Mouse (Mus musculus) cerebellum, postnatal 4 days (tissue): ENCODE data around the gene Fam173b.
A peak's percentile ranks its signal among the peaks of the same experiment; 100 is the strongest.

ENCODE experiments used
- DNase-seq, 2 experiments: peaks; one replicate each; pipeline ENCODE4 v3.0.0; 2022; ENCODE audit warnings: low spot score in 2 of 2, mixed read lengths in 1 of 2

The Fam173b gene

GRCm38 (mm10) chr15:31586519-31586918 lies 15.1 kb upstream of the Fam173b start:
- peak; percentile 80 to 90 for DNase-seq

- DNase-seq, result no peak
Measured at GRCm38 (mm10) chr15:31587789-31588188, 13.9 kb upstream of the Fam173b start.

- no peak for DNase-seq
Measured at GRCm38 (mm10) chr15:31588989-31589640, 12.5 kb upstream of the Fam173b start.

- no peak for DNase-seq
Measured at GRCm38 (mm10) chr15:31590176-31590575, 11.5 kb upstream of the Fam173b start.

GRCm38 (mm10) chr15:31592531-31592930 lies 9.1 kb upstream of the Fam173b start:
- no peak for DNase-seq

- no peak for DNase-seq
Measured at GRCm38 (mm10) chr15:31594260-31594659, 7.4 kb upstream of the Fam173b start.

GRCm38 (mm10) chr15:31595651-31596050 lies 6.0 kb upstream of the Fam173b start:
- DNase-seq, result no peak

- no peak for DNase-seq
Measured at GRCm38 (mm10) chr15:31599834-31600233, 1.8 kb upstream of the Fam173b start.

GRCm38 (mm10) chr15:31601279-31601645 lies 390 bp upstream of the Fam173b start:
- no peak for DNase-seq

- DNase-seq, result peak in 1 of 2 experiments; percentile 67
Measured at GRCm38 (mm10) chr15:31602426-31602825, 774 bp downstream of the Fam173b start.

- DNase-seq, result no peak
Measured at GRCm38 (mm10) chr15:31603113-31603512, 1.5 kb downstream of the Fam173b start.

GRCm38 (mm10) chr15:31606821-31607220 lies 5.2 kb downstream of the Fam173b start:
- no peak for DNase-seq

- peak in 1 of 2 experiments; percentile 44 for DNase-seq
Measured at GRCm38 (mm10) chr15:31611027-31611426, 9.4 kb downstream of the Fam173b start.

- DNase-seq, result no peak
Measured at GRCm38 (mm10) chr15:31611976-31612375, 10.3 kb downstream of the Fam173b start.

GRCm38 (mm10) chr15:31613826-31614453 lies 12.3 kb downstream of the Fam173b start:
- no peak for DNase-seq

- DNase-seq, result no peak
Measured at GRCm38 (mm10) chr15:31614666-31615065, 13.0 kb downstream of the Fam173b start.

- DNase-seq, result no peak
Measured at GRCm38 (mm10) chr15:31617261-31617660, 15.6 kb downstream of the Fam173b start.

- DNase-seq, result no peak
Measured at GRCm38 (mm10) chr15:31619521-31619920, 17.9 kb downstream of the Fam173b start.

GRCm38 (mm10) chr15:31627277-31628154 lies 25.9 kb downstream of the Fam173b start:
- no peak for DNase-seq

GRCm38 (mm10) chr15:31628180-31628579 lies 26.5 kb downstream of the Fam173b start:
- no peak for DNase-seq

- no peak for DNase-seq
Measured at GRCm38 (mm10) chr15:31629556-31629955, 27.9 kb downstream of the Fam173b start.

- no peak for DNase-seq
Measured at GRCm38 (mm10) chr15:31631396-31631858, 29.8 kb downstream of the Fam173b start.
